Mouse (Mus musculus) embryonic fibroblast, embryonic 13.5 days (primary cell): ENCODE results near the gene Eml6.

Experiments used
- CTCF ChIP-seq: IDR thresholded peaks from 2 replicates; pipeline ENCODE4 v1.5.1; 2011; ENCODE audit warnings: mild to moderate bottlenecking, control low read depth, low read length, moderate library complexity, borderline replicate concordance; ENCODE audit not compliant: insufficient read depth
- POLR2A ChIP-seq: IDR thresholded peaks from 2 replicates; pipeline ENCODE4 v1.6.1; 2011; ENCODE audit warnings: low read depth, mild to moderate bottlenecking, control low read depth, low read length, moderate library complexity

GRCm38 (mm10) chr11:29758617-29759016, 267.2 kb downstream of the Eml6 start:
- no peak for TF ChIP-seq CTCF
- TF ChIP-seq POLR2A: no peak
